8 mouse cellular contexts compared by ENCODE assay signal in the genomic region with DNA sequence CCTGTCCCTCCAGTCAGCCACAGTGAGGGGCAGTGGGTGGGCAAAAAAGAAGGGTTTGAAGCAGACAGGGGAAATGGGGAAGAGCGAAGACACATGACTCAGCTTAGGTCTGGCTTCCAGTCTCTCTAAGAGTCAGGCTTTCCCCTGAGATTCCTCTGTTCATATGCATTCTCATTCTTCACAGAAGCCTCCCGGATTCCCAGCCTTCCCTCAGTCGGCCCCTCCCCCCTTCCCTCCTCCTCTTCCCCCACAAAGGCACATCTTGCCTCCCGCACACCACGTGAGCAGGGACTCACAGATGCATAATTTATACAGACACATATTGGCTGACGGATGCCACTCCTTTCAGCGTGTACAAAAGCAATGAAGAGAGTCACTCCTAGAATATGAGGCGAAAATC.
A peak's percentile ranks its signal among the peaks of the same experiment; 100 is the strongest.
DNase-seq lines count a peak whose midpoint lies in the region; ATAC-seq and TF ChIP-seq lines count a peak whose summit lies in the region.

No protein-coding gene starts in this region.

- peak; percentile 14 for DNase-seq in adrenal gland, postnatal 10 days
- no peak for DNase-seq in adrenal gland, adult 8-10 months
- peak; percentile 76 to 85 for DNase-seq in layer of hippocampus, adult 2 months (ENCODE audit: low spot score in 2 of 2)
- DNase-seq in lung, postnatal 0 days (ENCODE audit: low spot score): peak; percentile 13
- peak; percentile 68 to 79 for DNase-seq in right cerebral cortex, postnatal 36 days (ENCODE audit: low spot score in 2 of 2)

- H3K9me3 ChIP-seq in E14TG2a.4 (ENCODE audit: low read length): no peaks in the 10 kb centered on the region
- H3K9me3 ChIP-seq in forebrain, embryonic 12.5 days: no peaks in the 10 kb centered on the region
- no peaks in the 10 kb centered on the region for H3K9me3 ChIP-seq in lung, postnatal 0 days (ENCODE audit: low read length)

- no peak for TF ChIP-seq CTCF in E14TG2a.4 (conservative IDR thresholded peaks at IDR 0.05; ENCODE audit: low read length)
- no peak for TF ChIP-seq CTCF in layer of hippocampus, adult 2 months (conservative IDR thresholded peaks at IDR 0.05)
- no peak for TF ChIP-seq CTCF in lung, postnatal 0 days (IDR thresholded peaks at IDR 0.05)

- H3K4me2 ChIP-seq in forebrain, embryonic 12.5 days: peak overlapping the region; percentile 54
- H3K4me2 ChIP-seq in lung, postnatal 0 days (replicated peaks; ENCODE audit: low read depth, low read length): peak overlapping the region; percentile 29

- 1% methylated on average over 8 of the region's 8 CpGs for WGBS in forebrain, embryonic 12.5 days
- WGBS in lung, postnatal 0 days: 4% methylated on average over 8 of the region's 8 CpGs

- H3K27me3 ChIP-seq in E14TG2a.4 (ENCODE audit: insufficient read depth, low read length): no peaks in the 10 kb centered on the region
- no peaks in the 10 kb centered on the region for H3K27me3 ChIP-seq in forebrain, embryonic 12.5 days
- H3K27me3 ChIP-seq in lung, postnatal 0 days (replicated peaks; ENCODE audit: insufficient read depth, low read length): no peaks in the 10 kb centered on the region

- peak overlapping the region; percentile 43 for H3K4me3 ChIP-seq in E14TG2a.4 (replicated peaks; ENCODE audit: low read length)
- peak overlapping the region; percentile 28 for H3K4me3 ChIP-seq in forebrain, embryonic 12.5 days (replicated peaks)
- peak overlapping the region; percentile 30 for H3K4me3 ChIP-seq in layer of hippocampus, adult 2 months
- no peak overlapping the region for H3K4me3 ChIP-seq in lung, postnatal 0 days (ENCODE audit: low read depth, low read length)

- H3K9ac ChIP-seq in forebrain, embryonic 12.5 days: peak overlapping the region; percentile 42; the same call in 1 of the 2 replicates
- no peak overlapping the region for H3K9ac ChIP-seq in lung, postnatal 0 days (replicated peaks; ENCODE audit: low read depth)

- ATAC-seq in forebrain, embryonic 12.5 days (ENCODE audit: low FRiP score): peak; percentile 95
- ATAC-seq in lung, postnatal 0 days: peak; percentile 46
- no peak for ATAC-seq in CD4-positive, CD25-positive, alpha-beta regulatory T cell, adult 4 months

- peaks cover 43% of the 10 kb centered on the region for H3K4me1 ChIP-seq in E14TG2a.4 (replicated peaks; ENCODE audit: low read depth, low read length)
- peaks cover 52% of the 10 kb centered on the region for H3K4me1 ChIP-seq in forebrain, embryonic 12.5 days
- no peaks in the 10 kb centered on the region for H3K4me1 ChIP-seq in lung, postnatal 0 days (ENCODE audit: insufficient read depth, low read depth, low read length)

- TF ChIP-seq EP300 in lung, postnatal 0 days (IDR thresholded peaks at IDR 0.05): no peak

- no peaks in the 10 kb centered on the region for H3K36me3 ChIP-seq in E14TG2a.4 (ENCODE audit: insufficient read depth, low read length)
- no peaks in the 10 kb centered on the region for H3K36me3 ChIP-seq in forebrain, embryonic 12.5 days (replicated peaks)
- no peaks in the 10 kb centered on the region for H3K36me3 ChIP-seq in lung, postnatal 0 days (ENCODE audit: insufficient read depth, low read length)

- H3K27ac ChIP-seq in forebrain, embryonic 12.5 days: peak overlapping the region; percentile 97
- peak overlapping the region; percentile 86 for H3K27ac ChIP-seq in layer of hippocampus, adult 2 months
- H3K27ac ChIP-seq in lung, postnatal 0 days (ENCODE audit: low read length): no peak overlapping the region
